ENCODE assay signal across 10 mouse cellular contexts in the genomic region with DNA sequence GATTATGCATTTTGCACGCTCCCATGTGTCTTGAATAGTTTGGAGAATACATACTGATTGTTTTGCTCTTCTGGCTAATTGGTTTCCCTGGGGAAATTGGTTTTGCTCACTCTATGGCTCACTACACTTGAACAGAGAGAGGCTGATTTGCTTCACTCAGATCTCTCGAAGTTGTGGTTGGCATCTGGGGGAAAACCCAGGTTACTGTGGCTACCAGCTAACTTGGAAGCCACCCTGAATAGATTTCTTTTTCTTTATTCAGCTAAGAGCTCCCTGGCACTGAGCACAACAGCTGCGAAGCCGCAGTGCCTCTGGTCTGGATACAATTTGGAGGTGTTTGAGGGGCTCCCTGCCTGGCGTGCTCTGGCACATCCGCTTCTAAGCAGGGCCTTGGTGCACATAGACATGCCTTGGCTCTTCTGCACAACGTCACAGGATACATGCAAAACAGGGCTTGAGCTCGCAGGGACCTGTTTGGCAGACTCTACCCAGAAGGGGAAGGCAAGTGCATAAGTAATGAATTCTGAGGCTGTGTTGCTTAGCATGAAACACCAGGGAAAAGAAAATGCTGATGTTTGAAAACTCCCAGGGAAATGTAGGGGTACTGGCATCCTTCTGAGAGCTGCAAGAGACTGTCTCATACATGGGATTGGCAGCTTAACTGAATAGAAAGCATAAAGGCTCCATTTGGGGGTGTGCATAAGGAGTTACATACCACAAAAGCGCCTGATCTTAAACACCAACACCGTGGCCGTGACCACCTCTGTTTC. TPM values are rescaled to one million over a fixed set of nuclear protein-coding genes. Genes with fewer than 3 reads are reported as not detected.
DNase-seq lines count a peak whose midpoint lies in the region; ATAC-seq and TF ChIP-seq lines count a peak whose summit lies in the region.
"Had no signal": no experiment of that assay in that cellular context is flagged by ENCODE, and none has a peak within 500 bp of the region (broad histone marks: within the 10 kb centered on the region; RNA-seq: fewer than 3 reads in every experiment).

No protein-coding gene starts in this region.

- TF ChIP-seq CTCF in left cerebral cortex, adult 2 months (IDR thresholded peaks at IDR 0.05), result no peak

- H3K4me2 ChIP-seq in forebrain, embryonic 16.5 days (ENCODE audit: low read length), result peak overlapping the region; percentile 20; the same call in 1 of the 2 replicates
- H3K4me2 ChIP-seq: heart, embryonic 13.5 days; liver, embryonic 15.5 days had no signal

- H3K4me1 ChIP-seq in forebrain, embryonic 16.5 days (replicated peaks; ENCODE audit: control insufficient read depth, insufficient read depth, low read length), result peaks cover 17% of the 10 kb centered on the region
- H3K4me1 ChIP-seq: heart, embryonic 13.5 days; liver, embryonic 15.5 days had no signal

- peak overlapping the region; percentile 78 for H3K27ac ChIP-seq in forebrain, embryonic 16.5 days (ENCODE audit: low read length)
- no peak overlapping the region for H3K27ac ChIP-seq in left cerebral cortex, adult 2 months
- H3K27ac ChIP-seq: heart, embryonic 13.5 days; liver, embryonic 15.5 days had no signal

- no peaks in the 10 kb centered on the region for H3K27me3 ChIP-seq in forebrain, embryonic 16.5 days (replicated peaks; ENCODE audit: control insufficient read depth, insufficient read depth, low read length)
- H3K27me3 ChIP-seq: heart, embryonic 13.5 days; liver, embryonic 15.5 days had no signal

- no peak overlapping the region for H3K9ac ChIP-seq in forebrain, embryonic 16.5 days (replicated peaks; ENCODE audit: low read depth, low read length)
- H3K9ac ChIP-seq: heart, embryonic 13.5 days; liver, embryonic 15.5 days had no signal

- intact Hi-C loops in left cerebral cortex, adult 2 months (cut with DNase I), result loop anchor here (10.0 kb wide), 2 partner anchors 182 to 1212 kb away; no protein-coding TSS in a partner anchor

- peak; percentile 5 for DNase-seq in embryo, embryonic 10.5 days (ENCODE audit: low spot score)
- DNase-seq in embryo, embryonic 10 days (ENCODE audit: low spot score), result no peak
- peak; percentile 19 to 28 for DNase-seq in left cerebral cortex, adult 2 months (ENCODE audit: extremely low spot score in 1 of 2, low spot score in 2 of 2)
- peak; percentile 30 for DNase-seq in retina, postnatal 7 days (ENCODE audit: low read depth, low spot score)
- DNase-seq in urinary bladder, postnatal 10 days (ENCODE audit: low spot score), result no peak
- DNase-seq in urinary bladder, postnatal 36 days (ENCODE audit: low spot score in 2 of 2), result no peak
- no peak for DNase-seq in cerebellum, adult 11-12 months

- peak; percentile 96 for ATAC-seq in forebrain, embryonic 16.5 days

- H3K36me3 ChIP-seq in forebrain, embryonic 16.5 days (ENCODE audit: control insufficient read depth, insufficient read depth), result no peaks in the 10 kb centered on the region
- H3K36me3 ChIP-seq: heart, embryonic 13.5 days; liver, embryonic 15.5 days had no signal

- 15% methylated on average over 11 of the region's 11 CpGs for WGBS in forebrain, embryonic 16.5 days

- no peak overlapping the region for H3K4me3 ChIP-seq in forebrain, embryonic 16.5 days (replicated peaks; ENCODE audit: low read length)
- no peak overlapping the region for H3K4me3 ChIP-seq in left cerebral cortex, adult 2 months
- H3K4me3 ChIP-seq: heart, embryonic 13.5 days; liver, embryonic 15.5 days had no signal

- no peaks in the 10 kb centered on the region for H3K9me3 ChIP-seq in forebrain, embryonic 16.5 days (ENCODE audit: control insufficient read depth, low read length)
- H3K9me3 ChIP-seq: heart, embryonic 13.5 days; liver, embryonic 15.5 days had no signal

RNA-seq across cellular contexts. Expression of gene Crb1, which starts 30.1 kb away (rescaled TPM):
- 0.71 and 1.1 TPM in 2 replicates for polyA plus RNA-seq in forebrain, embryonic 16.5 days (2015; fragmentation: Nextera tagmentation; extraction: Ambion mirVana)
- total RNA-seq in left cerebral cortex, adult 2 months (2021), result 1 to 10 TPM; 1.1 to 1.2 TPM
- polyA plus RNA-seq: liver, embryonic 15.5 days had no signal

Comparison
In these comparisons a context has a peak if more than half of its experiments do, and no peak if none do; other contexts are left out.
1. DNase-seq: peak in embryo, embryonic 10.5 days (single experiment), left cerebral cortex, adult 2 months (2 of 2) and retina, postnatal 7 days (single experiment); none in embryo, embryonic 10 days (single experiment), urinary bladder, postnatal 10 days (single experiment), urinary bladder, postnatal 36 days (0 of 2) and cerebellum, adult 11-12 months (single experiment).